Mouse (Mus musculus): ENCODE data around the gene Slco1a1. TPM values are rescaled to one million over a fixed set of nuclear protein-coding genes. Genes with fewer than 3 reads are reported as not detected.
"Not testable (repeated sequence)": the region's sequence is repeated elsewhere in the genome, so short reads cannot be mapped to it uniquely, and the experiment has no call there.

The Slco1a1 gene
- polyA plus RNA-seq, 1 experiment from 2014 or later: not detected

DNA sequence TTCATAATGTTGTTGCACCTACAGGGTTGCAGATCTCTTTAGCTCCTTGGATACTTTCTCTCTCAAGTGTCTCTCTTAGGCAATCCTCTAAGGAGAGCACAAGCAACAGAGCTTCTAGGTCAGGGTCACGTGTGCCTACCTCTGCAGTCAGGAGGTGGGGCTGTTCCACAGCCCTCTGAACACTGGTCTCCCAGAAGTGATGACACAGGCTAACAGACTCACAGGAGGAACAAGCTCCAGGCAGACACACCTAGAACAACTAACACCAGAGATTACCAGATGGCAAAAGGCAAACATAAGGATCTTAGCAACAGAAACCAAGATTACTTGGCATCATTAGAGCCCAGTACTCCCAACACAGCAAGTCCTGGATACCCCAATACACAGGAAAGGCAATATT is 64.2 kb downstream of the Slco1a1 start:
- no peak overlapping the region for H3K9ac ChIP-seq (replicated peaks; ENCODE audit: low read depth, low read length)
- no peaks in the 10 kb centered on the region for H3K27me3 ChIP-seq (replicated peaks; ENCODE audit: control insufficient read depth, insufficient read depth, low read length)
- no peak overlapping the region for H3K27ac ChIP-seq (ENCODE audit: low read length)
- no peak for ATAC-seq
- no peak overlapping the region for H3K4me3 ChIP-seq (replicated peaks; ENCODE audit: low read length)
- no peaks in the 10 kb centered on the region for H3K36me3 ChIP-seq (ENCODE audit: control insufficient read depth, insufficient read depth)
- H3K9me3 ChIP-seq (ENCODE audit: control insufficient read depth, low read length): no peaks in the 10 kb centered on the region
- no peaks in the 10 kb centered on the region for H3K4me1 ChIP-seq (replicated peaks; ENCODE audit: control insufficient read depth, insufficient read depth, low read length)
- no peak overlapping the region for H3K4me2 ChIP-seq (ENCODE audit: low read length)
- 78% methylated on average over 1 of the region's 1 CpGs for WGBS

DNA sequence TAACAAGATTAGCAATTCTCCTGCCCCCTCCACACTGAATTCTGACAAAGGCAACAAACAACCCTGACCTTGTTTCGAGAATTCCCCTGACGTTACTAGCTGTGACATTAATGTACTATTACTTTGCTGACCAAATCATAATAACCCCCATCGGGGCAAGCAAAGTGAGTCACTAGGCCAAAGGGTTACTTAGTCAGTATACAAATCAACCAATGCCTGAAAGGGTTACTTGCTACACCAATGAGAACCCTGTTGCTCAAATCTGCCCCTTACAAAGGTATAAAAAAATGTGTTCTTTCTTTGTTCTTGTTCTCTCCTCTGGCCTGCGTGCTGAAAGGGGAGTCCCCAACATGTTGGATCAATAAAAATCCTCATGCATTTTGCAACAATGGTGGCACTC is 71.0 kb downstream of the Slco1a1 start:
- not testable (repeated sequence) for H3K4me3 ChIP-seq (replicated peaks; ENCODE audit: low read length); H3K27me3 ChIP-seq (replicated peaks; ENCODE audit: control insufficient read depth, insufficient read depth, low read length); ATAC-seq; H3K27ac ChIP-seq (ENCODE audit: low read length); H3K9me3 ChIP-seq (ENCODE audit: control insufficient read depth, low read length); H3K36me3 ChIP-seq (ENCODE audit: control insufficient read depth, insufficient read depth); H3K4me1 ChIP-seq (replicated peaks; ENCODE audit: control insufficient read depth, insufficient read depth, low read length); H3K4me2 ChIP-seq (ENCODE audit: low read length); H3K9ac ChIP-seq (replicated peaks; ENCODE audit: low read depth, low read length)
- 81% methylated on average over 4 of the region's 4 CpGs for WGBS

- Histone ChIP-seq H3K9me3 (ENCODE audit: control insufficient read depth, low read length) (no peaks in the 10 kb centered on the region), H3K4me2 (ENCODE audit: low read length) (no peak overlapping the region), H3K9ac (replicated peaks; ENCODE audit: low read depth, low read length) (no peak overlapping the region), H3K27ac (ENCODE audit: low read length) (no peak overlapping the region), H3K36me3 (ENCODE audit: control insufficient read depth, insufficient read depth) (no peaks in the 10 kb centered on the region), H3K27me3 (replicated peaks; ENCODE audit: control insufficient read depth, insufficient read depth, low read length) (no peaks in the 10 kb centered on the region), H3K4me1 (replicated peaks; ENCODE audit: control insufficient read depth, insufficient read depth, low read length) (no peaks in the 10 kb centered on the region), H3K4me3 (replicated peaks; ENCODE audit: low read length) (no peak overlapping the region)
- WGBS: 86% methylated on average over 2 of the region's 2 CpGs
- ATAC-seq: no peak
Measured at GRCm38 (mm10) chr6:141871711-141872110, 75.1 kb downstream of the Slco1a1 start.

DNA sequence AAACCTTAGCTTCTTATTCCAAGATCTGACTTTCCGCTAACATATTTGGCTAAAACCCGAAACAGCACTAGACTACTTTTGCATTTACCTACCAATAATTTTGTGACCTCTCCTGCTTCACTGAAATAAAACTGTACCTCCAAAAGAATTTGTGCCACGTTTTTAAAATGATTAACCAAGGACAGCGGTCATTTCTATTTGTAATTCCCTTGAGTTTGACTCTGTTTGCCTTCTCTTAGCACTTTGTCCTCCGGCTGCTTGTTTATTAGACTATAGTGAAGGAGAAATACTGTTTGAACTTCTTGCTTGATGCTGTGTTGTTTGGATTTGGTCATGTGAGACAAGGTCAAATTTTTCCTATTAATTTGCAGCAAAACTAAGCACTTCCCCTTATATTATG is 78.0 kb downstream of the Slco1a1 start:
- Histone ChIP-seq H3K27me3 (replicated peaks; ENCODE audit: control insufficient read depth, insufficient read depth, low read length) (no peaks in the 10 kb centered on the region), H3K36me3 (ENCODE audit: control insufficient read depth, insufficient read depth) (no peaks in the 10 kb centered on the region), H3K27ac (ENCODE audit: low read length) (no peak overlapping the region), H3K9ac (replicated peaks; ENCODE audit: low read depth, low read length) (no peak overlapping the region), H3K4me3 (replicated peaks; ENCODE audit: low read length) (no peak overlapping the region), H3K9me3 (ENCODE audit: control insufficient read depth, low read length) (no peaks in the 10 kb centered on the region), H3K4me2 (ENCODE audit: low read length) (no peak overlapping the region), H3K4me1 (replicated peaks; ENCODE audit: control insufficient read depth, insufficient read depth, low read length) (no peaks in the 10 kb centered on the region)
- 83% methylated on average over 5 of the region's 5 CpGs for WGBS
- ATAC-seq: no peak

- Histone ChIP-seq H3K9ac (replicated peaks; ENCODE audit: low read depth, low read length) (no peak overlapping the region), H3K27me3 (replicated peaks; ENCODE audit: control insufficient read depth, insufficient read depth, low read length) (no peaks in the 10 kb centered on the region), H3K9me3 (ENCODE audit: control insufficient read depth, low read length) (no peaks in the 10 kb centered on the region), H3K4me3 (replicated peaks; ENCODE audit: low read length) (no peak overlapping the region), H3K27ac (ENCODE audit: low read length) (no peak overlapping the region), H3K4me1 (replicated peaks; ENCODE audit: control insufficient read depth, insufficient read depth, low read length) (no peaks in the 10 kb centered on the region), H3K4me2 (ENCODE audit: low read length) (no peak overlapping the region), H3K36me3 (ENCODE audit: control insufficient read depth, insufficient read depth) (no peaks in the 10 kb centered on the region)
- ATAC-seq: no peak
- 92% methylated on average over 5 of the region's 5 CpGs for WGBS
Measured at GRCm38 (mm10) chr6:141866026-141866425, 80.7 kb downstream of the Slco1a1 start.

DNA sequence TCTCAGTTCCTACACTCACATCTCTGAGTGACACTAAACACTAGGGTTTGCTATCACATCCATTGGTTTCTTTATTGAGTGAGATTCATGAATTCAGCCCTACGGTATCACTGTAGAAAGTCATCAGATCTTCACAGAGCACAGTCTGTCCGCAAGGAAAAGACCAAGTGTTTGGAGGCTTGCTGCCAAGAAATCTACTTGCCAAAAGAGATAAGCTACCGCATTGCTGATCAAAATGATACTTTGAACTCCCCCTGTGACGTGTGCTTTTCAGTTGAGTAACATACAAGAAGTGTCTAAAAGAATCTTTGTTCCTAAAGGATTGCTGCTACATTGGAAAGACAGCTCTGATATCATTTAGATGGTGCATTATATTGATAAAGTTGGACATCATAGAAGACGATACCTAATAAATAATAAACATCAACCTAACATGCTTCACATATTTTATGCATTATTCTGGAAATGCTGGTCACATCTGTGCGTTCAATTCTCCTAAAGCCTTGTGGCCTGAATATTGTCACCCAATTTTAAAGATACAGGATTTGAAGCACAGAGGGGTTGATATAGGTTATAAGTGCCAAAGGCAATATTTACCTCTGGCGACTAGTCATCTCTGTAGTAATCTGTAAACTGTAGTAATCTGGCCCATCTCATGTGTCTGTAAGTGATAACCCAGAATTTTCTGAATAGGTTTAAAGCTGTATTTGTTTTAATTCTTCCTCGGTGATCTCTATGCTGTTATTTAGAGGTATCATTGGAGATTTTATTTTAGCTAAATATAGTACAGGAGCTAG is 88.8 kb downstream of the Slco1a1 start:
- no peaks in the 10 kb centered on the region for H3K36me3 ChIP-seq (ENCODE audit: control insufficient read depth, insufficient read depth)
- no peak overlapping the region for H3K4me2 ChIP-seq (ENCODE audit: low read length)
- no peak overlapping the region for H3K27ac ChIP-seq (ENCODE audit: low read length)
- no peak overlapping the region for H3K4me3 ChIP-seq (replicated peaks; ENCODE audit: low read length)
- 75% methylated on average over 8 of the region's 8 CpGs for WGBS
- no peak overlapping the region for H3K9ac ChIP-seq (replicated peaks; ENCODE audit: low read depth, low read length)
- H3K27me3 ChIP-seq (replicated peaks; ENCODE audit: control insufficient read depth, insufficient read depth, low read length): no peaks in the 10 kb centered on the region
- no peaks in the 10 kb centered on the region for H3K9me3 ChIP-seq (ENCODE audit: control insufficient read depth, low read length)
- ATAC-seq: no peak
- H3K4me1 ChIP-seq (replicated peaks; ENCODE audit: control insufficient read depth, insufficient read depth, low read length): no peaks in the 10 kb centered on the region

Other genes with a start within 250 kb of the Slco1a1 start
- not detected in 2 replicates for gene Gm5724, start 173.2 kb downstream of the Slco1a1 start, polyA plus RNA-seq (2015; fragmentation: Nextera tagmentation; extraction: Ambion mirVana)
- gene Slco1a4, start 90.8 kb downstream of the Slco1a1 start, polyA plus RNA-seq (2015; fragmentation: Nextera tagmentation; extraction: Ambion mirVana): 1.4 and 2.0 TPM in 2 replicates
- gene Gm6614, start 64.5 kb upstream of the Slco1a1 start, polyA plus RNA-seq (2015; fragmentation: Nextera tagmentation; extraction: Ambion mirVana): not detected in 2 replicates

All from forebrain, embryonic 16.5 days (tissue).